Mouse (Mus musculus) thymus, adult 18-20 months (tissue): Measurements from ENCODE around the gene Myog.

Experiments
- DNase-seq, 2 experiments: peaks; one replicate each; pipeline ENCODE4 v3.0.0; 2022; ENCODE audit warnings: mixed read lengths in 2 of 2

The Myog gene

GRCm38 (mm10) chr1:134285458-134286120 is 4.2 kb upstream of the Myog start:
- DNase-seq, result no peak

GRCm38 (mm10) chr1:134288239-134288638 is 1.6 kb upstream of the Myog start:
- no peak for DNase-seq

- no peak for DNase-seq
Measured at GRCm38 (mm10) chr1:134290300-134290699, 511 bp downstream of the Myog start.

GRCm38 (mm10) chr1:134290909-134291308 is 1.1 kb downstream of the Myog start:
- no peak for DNase-seq

GRCm38 (mm10) chr1:134291555-134291954 is 1.8 kb downstream of the Myog start:
- no peak for DNase-seq

- no peak for DNase-seq
Measured at GRCm38 (mm10) chr1:134292073-134292472, 2.3 kb downstream of the Myog start.

- no peak for DNase-seq
Measured at GRCm38 (mm10) chr1:134292601-134293000, 2.8 kb downstream of the Myog start.

- no peak for DNase-seq
Measured at GRCm38 (mm10) chr1:134293276-134293675, 3.5 kb downstream of the Myog start.

- DNase-seq, result no peak
Measured at GRCm38 (mm10) chr1:134293738-134294604, 4.2 kb downstream of the Myog start.

GRCm38 (mm10) chr1:134297265-134297664 is 7.5 kb downstream of the Myog start:
- DNase-seq, result no peak

- no peak for DNase-seq
Measured at GRCm38 (mm10) chr1:134298636-134299411, 9.0 kb downstream of the Myog start.

GRCm38 (mm10) chr1:134302568-134303238 is 12.9 kb downstream of the Myog start:
- no peak for DNase-seq

- DNase-seq, result no peak
Measured at GRCm38 (mm10) chr1:134304940-134305339, 15.2 kb downstream of the Myog start.

- no peak for DNase-seq
Measured at GRCm38 (mm10) chr1:134307409-134307808, 17.6 kb downstream of the Myog start.

- no peak for DNase-seq
Measured at GRCm38 (mm10) chr1:134310291-134310690, 20.5 kb downstream of the Myog start.

- DNase-seq, result no peak
Measured at GRCm38 (mm10) chr1:134310729-134311128, 20.9 kb downstream of the Myog start.

GRCm38 (mm10) chr1:134311760-134312159 is 22.0 kb downstream of the Myog start:
- no peak for DNase-seq

- no peak for DNase-seq
Measured at GRCm38 (mm10) chr1:134315181-134315580, 25.4 kb downstream of the Myog start.

- no peak for DNase-seq
Measured at GRCm38 (mm10) chr1:134316361-134316760, 26.6 kb downstream of the Myog start.

GRCm38 (mm10) chr1:134318261-134318660 is 28.5 kb downstream of the Myog start:
- DNase-seq, result no peak

GRCm38 (mm10) chr1:134320691-134321301 is 31.0 kb downstream of the Myog start:
- DNase-seq, result no peak

GRCm38 (mm10) chr1:134322591-134322990 is 32.8 kb downstream of the Myog start:
- no peak for DNase-seq
